Mouse (Mus musculus) ovary, adult 18-20 months (tissue): ENCODE measurements around the gene Gpr156.
"Not testable (repeated sequence)": the region's sequence is repeated elsewhere in the genome, so short reads cannot be mapped to it uniquely, and the experiment has no call there.

Source experiments
- DNase-seq: peaks from one replicate; pipeline ENCODE4 v3.0.0; 2022; ENCODE audit warnings: low spot score, mixed read lengths

Gene Gpr156

GRCm38 (mm10) chr16:38001766-38002165 lies 85.5 kb downstream of the Gpr156 start:
- DNase-seq = no peak

GRCm38 (mm10) chr16:38002485-38002884 lies 86.2 kb downstream of the Gpr156 start:
- DNase-seq = no peak

DNA sequence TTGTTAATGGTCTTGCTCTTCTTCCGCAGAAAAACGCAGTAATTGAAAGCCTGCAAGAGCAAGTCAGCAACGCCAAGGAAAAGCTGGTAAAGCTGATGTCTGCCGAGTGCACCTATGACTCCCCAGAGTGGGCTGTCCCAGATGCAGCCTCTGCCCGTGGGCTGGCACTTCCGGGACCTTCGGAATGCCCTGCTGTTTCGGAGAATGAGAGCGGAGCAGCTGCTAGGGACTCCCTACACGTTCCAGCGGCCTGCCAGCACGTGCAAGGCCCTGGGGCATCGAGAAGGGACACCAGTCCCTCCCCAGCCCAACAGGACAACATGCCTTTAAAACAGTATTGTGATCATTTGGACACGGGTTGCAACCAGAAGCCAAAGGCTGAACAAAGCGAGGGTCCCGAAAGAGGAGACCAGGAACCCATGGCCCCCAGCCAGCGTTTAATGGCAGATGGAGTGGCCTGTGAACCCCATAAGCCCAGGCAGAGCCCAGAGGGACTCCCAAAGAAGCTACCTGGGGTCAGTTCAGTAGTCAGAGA lies 88.3 kb downstream of the Gpr156 start:
- DNase-seq = no peak

GRCm38 (mm10) chr16:38005471-38005870 lies 89.2 kb downstream of the Gpr156 start:
- no peak for DNase-seq

GRCm38 (mm10) chr16:38008371-38008770 lies 92.1 kb downstream of the Gpr156 start:
- DNase-seq = no peak

DNA sequence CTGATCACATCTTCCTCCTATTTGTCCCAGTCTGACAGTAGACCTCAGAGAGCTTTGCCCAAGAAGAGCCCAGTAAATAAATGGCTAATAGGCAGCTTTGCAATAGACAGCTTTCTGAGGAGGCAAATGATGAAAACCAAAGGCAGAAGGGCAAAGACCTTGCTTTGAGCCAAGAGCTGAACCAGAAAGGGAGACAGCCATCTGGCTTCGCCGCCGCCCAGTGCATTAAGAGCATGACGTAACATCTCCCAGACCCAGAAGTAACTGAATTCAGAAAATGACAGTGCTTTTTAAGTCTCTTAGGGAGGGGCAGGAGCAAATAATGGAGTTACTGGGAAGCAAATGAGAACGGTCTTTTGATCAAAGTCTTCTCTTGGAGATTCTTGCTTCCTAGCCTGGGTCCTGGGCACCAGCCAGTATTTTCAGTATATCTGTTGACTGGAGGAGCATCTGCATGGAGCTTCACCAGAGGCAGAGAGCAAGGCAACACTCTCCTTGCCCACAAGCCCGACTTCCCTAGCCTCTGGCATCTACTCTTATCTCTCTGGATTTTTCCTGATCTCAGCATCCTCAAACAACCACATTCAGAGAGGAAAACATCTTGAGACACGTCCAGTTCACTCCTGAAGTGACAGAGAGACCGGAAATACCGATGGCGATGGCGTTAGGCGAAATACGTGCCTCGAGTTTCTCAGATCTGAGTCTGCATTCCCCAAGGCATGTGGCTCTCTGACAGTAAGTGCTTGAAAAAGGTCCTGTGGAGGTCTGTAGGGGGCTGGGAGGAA lies 92.9 kb downstream of the Gpr156 start:
- no peak for DNase-seq

DNA sequence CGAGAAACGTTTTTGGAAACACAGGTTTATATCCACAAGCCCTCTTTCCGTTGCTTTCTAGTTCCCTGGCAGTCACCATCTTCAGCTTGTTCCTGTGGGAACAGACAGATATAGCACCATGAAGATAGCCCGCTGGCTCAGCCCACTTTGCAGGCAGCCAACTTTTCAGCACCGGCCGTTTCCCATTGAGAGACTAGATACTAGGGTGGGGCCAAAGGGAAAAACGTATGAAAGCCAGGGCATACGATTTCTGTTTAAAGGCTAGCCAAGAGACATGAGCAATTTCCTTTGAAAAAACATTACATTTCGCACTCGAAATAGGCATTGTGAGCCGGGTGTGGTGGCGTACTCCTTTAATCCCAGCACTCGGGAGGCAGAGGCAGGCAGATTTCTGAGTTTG lies 95.2 kb downstream of the Gpr156 start:
- DNase-seq = no peak

GRCm38 (mm10) chr16:38012382-38012781 lies 96.1 kb downstream of the Gpr156 start:
- DNase-seq = no peak

GRCm38 (mm10) chr16:38012891-38013290 lies 96.6 kb downstream of the Gpr156 start:
- no peak for DNase-seq

GRCm38 (mm10) chr16:38014951-38015350 lies 98.7 kb downstream of the Gpr156 start:
- DNase-seq = no peak

GRCm38 (mm10) chr16:38016928-38017524 lies 100.7 kb downstream of the Gpr156 start:
- DNase-seq = no peak

- DNase-seq = no peak
These were observed 101.7 kb downstream of the Gpr156 start for GRCm38 (mm10) chr16:38017958-38018376.

DNA sequence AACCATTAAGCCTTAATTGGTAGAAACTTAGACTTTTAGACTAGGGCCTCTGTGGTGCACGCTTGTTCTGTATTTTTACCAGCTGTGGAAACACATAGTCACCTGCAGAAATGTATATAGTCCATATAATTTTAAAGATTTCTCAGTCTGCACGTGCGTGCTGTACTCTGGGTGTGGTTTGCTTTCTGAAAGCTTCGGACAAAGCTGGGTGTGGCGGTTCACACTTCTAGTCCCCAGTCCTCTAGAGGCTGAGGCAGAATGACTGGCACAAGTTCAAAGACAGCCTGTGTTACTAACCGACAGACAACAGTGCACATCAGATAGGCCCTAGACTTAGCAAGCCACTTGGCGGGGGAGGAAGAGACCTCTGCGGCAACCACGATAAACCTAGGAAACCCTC lies 116.3 kb downstream of the Gpr156 start:
- DNase-seq = no peak

DNA sequence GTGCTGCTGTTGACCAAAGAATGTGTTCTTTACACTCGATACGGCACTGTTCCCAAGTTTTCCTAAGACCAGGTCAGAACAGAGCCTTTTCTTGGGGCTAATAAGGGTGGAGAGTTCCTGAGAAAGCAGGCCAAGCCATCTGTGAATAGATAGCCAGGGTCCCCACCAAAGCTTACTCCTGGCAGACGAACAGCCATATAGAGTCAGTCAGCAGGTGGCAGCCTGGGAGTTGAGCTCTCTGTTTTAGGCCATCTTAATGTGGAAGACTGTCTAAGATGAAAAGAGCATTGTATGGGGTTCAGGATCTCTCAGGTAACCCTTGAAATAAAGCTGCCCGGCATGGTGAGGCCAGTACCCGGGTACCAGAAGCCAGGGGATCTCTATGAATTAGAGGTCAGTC lies 116.8 kb downstream of the Gpr156 start:
- no peak for DNase-seq

DNA sequence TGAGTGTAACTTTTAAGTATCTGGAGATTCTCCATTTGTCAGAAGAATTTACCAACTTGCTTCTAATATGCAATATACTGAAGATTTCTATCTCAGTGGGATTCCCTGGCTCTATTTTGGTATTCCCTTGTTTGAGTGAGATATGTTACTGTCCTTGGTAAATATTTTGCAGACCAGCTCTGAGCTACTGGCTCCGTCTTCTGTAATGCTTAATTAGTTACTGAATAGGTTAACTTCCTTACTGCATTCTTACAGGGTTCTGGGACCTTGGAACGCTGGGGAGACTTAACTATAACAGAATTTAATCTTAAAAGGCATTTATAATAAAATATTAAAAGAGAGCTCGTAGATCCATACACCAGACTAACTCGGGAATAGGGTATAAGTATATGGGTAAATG lies 121.8 kb downstream of the Gpr156 start:
- DNase-seq = not testable (repeated sequence)

DNA sequence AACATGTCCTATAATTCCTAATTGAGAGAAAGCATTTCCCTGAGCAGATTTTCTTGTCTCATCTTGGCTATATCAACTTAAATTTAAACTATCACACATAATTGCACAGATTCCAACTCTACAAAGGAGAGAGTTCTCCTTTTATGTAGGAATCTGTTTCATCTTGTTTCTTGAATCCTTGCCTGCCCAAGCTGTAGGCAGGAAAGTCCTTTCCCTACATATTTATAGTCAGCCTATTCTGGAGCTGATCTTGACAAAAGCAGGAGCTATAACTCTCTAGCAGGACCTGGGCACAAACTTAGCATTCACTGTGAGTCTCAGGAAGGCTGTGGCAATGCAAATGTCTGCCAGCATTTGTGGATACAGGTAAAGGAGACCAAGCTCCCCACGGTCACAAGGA lies 125.9 kb downstream of the Gpr156 start:
- DNase-seq = no peak

GRCm38 (mm10) chr16:38044551-38044950 lies 128.3 kb downstream of the Gpr156 start:
- DNase-seq = no peak

GRCm38 (mm10) chr16:38047781-38048558 lies 131.7 kb downstream of the Gpr156 start:
- DNase-seq = no peak
